Mouse (Mus musculus): Measurements from ENCODE around the gene Arhgap28. TPM values are rescaled to one million over a fixed set of nuclear protein-coding genes. Genes with fewer than 3 reads are reported as not detected.

The Arhgap28 gene
- polyA plus RNA-seq, 2 experiments: 0.57 to 0.91 TPM

DNA sequence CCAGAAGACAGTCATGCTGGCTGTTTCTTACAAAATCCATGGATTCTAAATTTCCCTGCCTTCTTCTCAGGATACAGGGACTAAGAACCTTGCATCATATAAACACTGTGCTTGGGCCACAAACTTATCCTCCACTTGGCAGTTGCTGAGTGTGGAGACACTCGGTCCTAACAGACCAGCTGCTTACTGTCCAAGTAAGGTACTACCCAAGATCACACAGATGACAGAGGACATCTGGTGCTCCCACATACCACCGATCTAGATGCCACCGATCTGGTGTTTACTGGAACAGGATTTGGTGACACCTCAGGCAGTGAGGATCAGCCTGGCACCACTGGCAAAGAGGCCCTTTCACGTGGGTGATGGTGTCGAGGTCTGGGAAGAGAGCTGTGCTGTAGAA is 7.7 kb upstream of the Arhgap28 start:
- TF ChIP-seq CTCF (IDR thresholded peaks at IDR 0.05; ENCODE audit: low read depth) (no peak), EP300 (IDR thresholded peaks at IDR 0.05; ENCODE audit: low read depth) (no peak)
- DNase-seq (ENCODE audit: low read depth in 3 of 3, low spot score in 3 of 3): no peak

DNA sequence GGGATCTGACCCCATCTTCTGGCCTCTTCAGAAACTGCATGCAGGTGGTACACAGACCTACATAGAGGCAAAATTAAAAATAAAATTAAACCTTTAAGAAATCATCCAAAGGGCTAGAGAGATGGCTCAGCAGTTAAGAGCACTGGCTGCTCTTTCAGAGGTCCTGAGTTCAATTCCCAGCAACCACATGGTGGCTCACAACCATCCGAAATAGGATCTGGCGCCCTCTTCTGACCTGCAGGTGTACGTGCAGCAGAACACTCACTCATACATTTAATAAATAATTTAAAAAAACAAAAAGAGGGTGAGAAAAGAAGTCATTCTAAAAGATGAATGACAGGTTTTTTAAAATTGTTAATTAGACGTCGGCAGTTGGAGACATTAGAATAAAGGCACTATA is 6.1 kb upstream of the Arhgap28 start:
- no peak overlapping the region for H3K4me2 ChIP-seq (ENCODE audit: low read depth)

More for the DNA sequence above, 7.7 kb upstream of the Arhgap28 start:
- ATAC-seq (ENCODE audit: insufficient read depth): no peak
- H3K27ac ChIP-seq: no peak overlapping the region
- no peaks in the 10 kb centered on the region for H3K27me3 ChIP-seq (ENCODE audit: control insufficient read depth, insufficient read depth, low read length)
- H3K4me1 ChIP-seq (replicated peaks; ENCODE audit: control insufficient read depth in 2 of 2, insufficient read depth in 2 of 2, low read length in 1 of 2): no peaks in the 10 kb centered on the region
- no peaks in the 10 kb centered on the region for H3K36me3 ChIP-seq (replicated peaks; ENCODE audit: control insufficient read depth, insufficient read depth, low read depth)
- H3K9me3 ChIP-seq (ENCODE audit: control insufficient read depth, low read length): no peaks in the 10 kb centered on the region; the same call in 1 of the 2 replicates
- no peak overlapping the region for H3K4me2 ChIP-seq (ENCODE audit: low read depth)
- WGBS (ENCODE audit: insufficient replicate concordance): 60% methylated on average over 5 of the region's 5 CpGs
- H3K9ac ChIP-seq (replicated peaks): no peak overlapping the region
- no peak overlapping the region for H3K4me3 ChIP-seq (ENCODE audit: insufficient read depth in 1 of 2, low read depth in 2 of 2, low read length in 2 of 2)

DNA sequence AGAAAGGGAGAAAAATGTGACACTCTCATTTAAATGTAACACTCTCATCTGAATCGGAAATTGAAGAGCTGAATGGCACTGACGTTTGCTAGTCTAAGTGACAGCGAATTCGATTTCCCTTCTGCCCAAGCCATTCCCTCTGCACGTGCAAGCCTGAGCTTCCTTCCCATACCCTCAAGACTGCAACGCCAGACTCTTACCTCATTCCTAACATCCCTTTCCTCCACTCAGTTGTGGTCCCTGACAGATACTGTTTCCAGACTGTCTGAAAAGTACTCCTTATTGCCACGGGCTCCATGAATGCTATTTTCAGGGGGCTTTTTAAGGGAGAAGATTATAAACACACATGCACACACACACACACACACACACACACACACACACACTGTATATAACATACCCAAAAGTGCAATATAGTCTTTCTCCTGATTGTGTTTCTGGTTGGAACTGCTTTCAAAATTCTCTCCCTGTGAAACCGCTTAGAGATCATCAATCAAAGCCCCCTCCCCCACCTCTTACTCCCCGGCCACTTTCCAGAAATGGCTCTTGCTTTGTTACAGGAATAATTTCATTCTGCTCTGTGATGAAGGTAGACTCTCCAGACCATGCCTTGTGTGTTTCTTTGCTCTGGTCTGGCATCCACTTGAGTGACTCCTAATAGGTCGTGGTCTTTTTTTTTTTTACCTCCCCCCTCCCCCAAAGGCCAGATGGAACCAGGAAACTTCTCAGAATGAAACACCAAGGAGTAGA is 836 bp upstream of the Arhgap28 start:
- WGBS (ENCODE audit: insufficient replicate concordance): 6% methylated on average over 10 of the region's 10 CpGs
- no peaks in the 10 kb centered on the region for H3K27me3 ChIP-seq (ENCODE audit: control insufficient read depth, insufficient read depth, low read length)
- DNase-seq (ENCODE audit: low read depth in 3 of 3, low spot score in 3 of 3) (no peak), ATAC-seq (ENCODE audit: insufficient read depth) (0 out of 2 replicates have a peak, but pooled peaks have one; percentile 5)
- H3K9me3 ChIP-seq (ENCODE audit: control insufficient read depth, low read length): no peaks in the 10 kb centered on the region; the same call in 1 of the 2 replicates
- no peak overlapping the region for H3K27ac ChIP-seq
- H3K4me3 ChIP-seq (ENCODE audit: insufficient read depth in 1 of 2, low read depth in 2 of 2, low read length in 2 of 2): peak overlapping the region; percentile 38 to 56
- no peaks in the 10 kb centered on the region for H3K36me3 ChIP-seq (replicated peaks; ENCODE audit: control insufficient read depth, insufficient read depth, low read depth)
- peak overlapping the region; percentile 68 for H3K4me2 ChIP-seq (ENCODE audit: low read depth)
- TF ChIP-seq EP300 (IDR thresholded peaks at IDR 0.05; ENCODE audit: low read depth) (no peak), CTCF (IDR thresholded peaks at IDR 0.05; ENCODE audit: low read depth) (no peak)
- H3K4me1 ChIP-seq (replicated peaks; ENCODE audit: control insufficient read depth in 2 of 2, insufficient read depth in 2 of 2, low read length in 1 of 2): peaks cover 0 to 5% of the 10 kb centered on the region in 2 experiments; a peak in 2 of 4 replicates
- H3K9ac ChIP-seq (replicated peaks): no peak overlapping the region

More for the DNA sequence above, 6.1 kb upstream of the Arhgap28 start:
- 77% methylated on average over 5 of the region's 5 CpGs for WGBS (ENCODE audit: insufficient replicate concordance)
- TF ChIP-seq CTCF (IDR thresholded peaks at IDR 0.05; ENCODE audit: low read depth): peak; percentile 18; the same call in 1 of the 2 replicates
- no peak for TF ChIP-seq EP300 (IDR thresholded peaks at IDR 0.05; ENCODE audit: low read depth)
- no peaks in the 10 kb centered on the region for H3K4me1 ChIP-seq (replicated peaks; ENCODE audit: control insufficient read depth in 2 of 2, insufficient read depth in 2 of 2, low read length in 1 of 2)
- H3K9ac ChIP-seq (replicated peaks): no peak overlapping the region
- DNase-seq (ENCODE audit: low read depth in 3 of 3, low spot score in 3 of 3) (no peak), ATAC-seq (ENCODE audit: insufficient read depth) (no peak)
- no peak overlapping the region for H3K27ac ChIP-seq
- H3K27me3 ChIP-seq (ENCODE audit: control insufficient read depth, insufficient read depth, low read length): no peaks in the 10 kb centered on the region
- no peaks in the 10 kb centered on the region for H3K36me3 ChIP-seq (replicated peaks; ENCODE audit: control insufficient read depth, insufficient read depth, low read depth)
- no peaks in the 10 kb centered on the region; the same call in 1 of the 2 replicates for H3K9me3 ChIP-seq (ENCODE audit: control insufficient read depth, low read length)
- no peak overlapping the region for H3K4me3 ChIP-seq (ENCODE audit: insufficient read depth in 1 of 2, low read depth in 2 of 2, low read length in 2 of 2)

DNA sequence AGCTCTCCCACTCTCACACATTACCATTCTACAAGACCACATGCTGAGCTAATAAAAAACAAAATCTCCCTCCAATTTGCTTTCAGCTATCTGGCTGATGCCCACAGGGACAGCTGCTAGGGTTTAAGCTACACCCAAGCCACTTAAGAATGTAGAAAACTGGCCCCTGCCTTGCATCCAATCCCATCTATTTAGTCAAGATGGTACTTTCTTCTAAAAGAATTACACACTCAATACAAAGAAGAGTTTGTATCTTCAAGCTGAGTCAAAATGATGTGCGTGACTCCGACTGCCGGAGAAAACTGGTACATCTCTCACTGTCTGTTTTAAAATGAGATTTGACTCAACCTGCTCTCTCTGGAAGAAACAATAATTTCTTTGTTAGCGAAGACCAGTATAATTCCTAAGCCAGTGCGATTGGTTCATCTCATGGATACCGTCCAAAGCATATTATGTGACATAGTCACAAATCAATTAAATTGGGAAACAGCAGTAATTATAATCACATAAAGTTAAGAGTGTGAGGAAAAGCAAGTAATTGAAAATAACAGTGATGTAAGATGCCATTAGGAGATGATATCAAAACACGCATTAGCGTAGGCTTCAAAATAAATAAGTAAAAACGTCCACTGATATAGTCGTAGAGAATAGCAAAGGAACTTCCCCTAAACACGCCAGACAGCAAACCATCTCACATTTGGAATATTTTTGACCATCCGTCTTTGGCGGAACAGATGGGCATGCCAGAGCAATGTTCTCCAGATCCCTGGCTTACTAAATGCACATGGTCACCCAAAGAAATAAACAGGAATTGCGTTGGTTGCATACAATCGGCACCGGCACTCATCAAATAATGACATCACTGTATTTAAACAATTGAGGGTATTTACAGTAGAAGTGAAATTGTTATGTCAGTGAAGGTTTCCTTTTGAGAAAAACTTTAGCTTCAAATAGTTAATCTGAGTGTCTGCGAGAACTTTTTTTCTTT is 1.0 kb downstream of the Arhgap28 start:
- Histone ChIP-seq H3K36me3 (replicated peaks; ENCODE audit: control insufficient read depth, insufficient read depth, low read depth) (no peaks in the 10 kb centered on the region), H3K4me2 (ENCODE audit: low read depth) (peak overlapping the region; percentile 68), H3K9me3 (ENCODE audit: control insufficient read depth, low read length) (no peaks in the 10 kb centered on the region), H3K4me3 (ENCODE audit: insufficient read depth in 1 of 2, low read depth in 2 of 2, low read length in 2 of 2) (peak overlapping the region; percentile 41 to 56; a peak in 3 of 4 replicates), H3K9ac (replicated peaks) (no peak overlapping the region), H3K4me1 (replicated peaks; ENCODE audit: control insufficient read depth in 2 of 2, insufficient read depth in 2 of 2, low read length in 1 of 2) (peaks cover 0 to 5% of the 10 kb centered on the region in 2 experiments; a peak in 2 of 4 replicates), H3K27ac (no peak overlapping the region), H3K27me3 (ENCODE audit: control insufficient read depth, insufficient read depth, low read length) (no peaks in the 10 kb centered on the region)
- DNase-seq (ENCODE audit: low read depth in 3 of 3, low spot score in 3 of 3) (no peak), ATAC-seq (ENCODE audit: insufficient read depth) (no peak)
- WGBS (ENCODE audit: insufficient replicate concordance): 35% methylated on average over 17 of the region's 17 CpGs
- no peak for TF ChIP-seq EP300 (IDR thresholded peaks at IDR 0.05; ENCODE audit: low read depth)
- no peak for TF ChIP-seq CTCF (IDR thresholded peaks at IDR 0.05; ENCODE audit: low read depth)
